Mouse (Mus musculus): Measurements from ENCODE around the gene Phf5a.

Phf5a gene

DNA sequence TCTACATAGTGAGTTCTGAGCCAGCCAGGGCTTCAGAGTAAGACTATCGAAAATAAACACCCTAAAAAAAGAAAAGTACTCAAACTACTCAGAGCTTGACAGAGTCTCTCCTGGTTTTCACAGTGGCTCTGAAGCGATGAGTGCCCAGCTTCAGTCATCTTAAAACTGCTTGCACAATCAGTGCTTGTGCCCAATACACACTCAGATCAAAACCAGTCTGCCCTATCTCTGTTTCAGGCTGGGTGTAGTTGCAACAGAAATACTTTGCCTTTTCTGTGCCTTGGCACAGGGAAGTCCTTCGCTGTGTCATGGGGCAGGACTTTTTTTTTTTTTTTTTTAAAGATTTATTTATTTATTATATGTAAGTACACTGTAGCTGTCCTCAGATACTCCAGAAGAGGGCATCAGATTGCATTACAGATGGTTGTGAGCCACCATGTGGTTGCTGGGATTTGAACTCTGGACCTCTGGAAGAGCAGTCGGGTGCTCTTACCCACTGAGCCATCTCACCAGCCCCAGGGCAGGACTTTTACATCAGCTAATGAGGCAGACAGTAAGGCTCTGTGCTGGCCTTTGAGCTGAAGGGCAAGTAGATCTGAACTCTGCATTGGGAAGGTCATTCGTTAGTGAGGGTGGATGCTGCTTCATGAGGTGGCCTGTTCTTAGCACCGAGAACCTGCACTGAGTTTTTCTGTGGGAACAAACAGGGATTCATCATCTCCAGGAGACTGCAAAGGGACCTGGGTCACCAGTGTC, 15.3 kb upstream of the Phf5a start:
- peak in 1 of 2 experiments; percentile 51 for DNase-seq (ENCODE audit: inconsistent age in 2 of 2, low spot score in 1 of 2)

GRCm38 (mm10) chr15:81885418-81885934, 13.8 kb upstream of the Phf5a start:
- DNase-seq (ENCODE audit: inconsistent age in 2 of 2, low spot score in 1 of 2): no peak

GRCm38 (mm10) chr15:81882348-81882747, 10.6 kb upstream of the Phf5a start:
- no peak for DNase-seq (ENCODE audit: inconsistent age in 2 of 2, low spot score in 1 of 2)

GRCm38 (mm10) chr15:81879531-81880401, 8.1 kb upstream of the Phf5a start:
- DNase-seq (ENCODE audit: inconsistent age in 2 of 2, low spot score in 1 of 2): peak in 1 of 2 experiments; percentile 57

GRCm38 (mm10) chr15:81872262-81873136, 788 bp upstream of the Phf5a start, which contains the start of gene Aco2:
Gene Aco2 (plus strand): TSS chr15:81872309.
- peak; percentile 99 to 100 for DNase-seq (ENCODE audit: inconsistent age in 2 of 2, low spot score in 1 of 2)

DNA sequence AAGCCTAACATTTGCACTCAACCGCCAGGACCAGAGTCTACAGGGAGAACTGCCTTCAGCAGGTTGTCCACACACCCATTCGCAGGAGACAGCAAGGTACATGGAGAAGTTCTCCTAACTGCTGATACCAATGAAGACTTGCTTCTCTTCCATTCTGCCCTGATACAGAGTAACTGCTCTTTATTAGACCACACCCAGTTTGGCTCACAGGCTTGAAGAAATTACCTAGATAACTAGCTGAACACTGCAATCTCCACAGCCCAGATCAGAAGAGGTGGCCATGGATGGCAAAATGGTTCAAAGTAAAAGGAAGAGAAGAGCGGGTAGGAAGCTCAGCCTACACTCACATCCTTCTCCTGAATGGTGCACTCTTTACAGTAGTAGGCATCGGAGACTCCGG, 1.7 kb downstream of the Phf5a start:
- DNase-seq (ENCODE audit: inconsistent age in 2 of 2, low spot score in 1 of 2): no peak

GRCm38 (mm10) chr15:81864238-81864637, 7.5 kb downstream of the Phf5a start:
- no peak for DNase-seq (ENCODE audit: inconsistent age in 2 of 2, low spot score in 1 of 2)

GRCm38 (mm10) chr15:81860471-81861135, 11.1 kb downstream of the Phf5a start:
- DNase-seq (ENCODE audit: inconsistent age in 2 of 2, low spot score in 1 of 2): peak; percentile 50 to 85

DNA sequence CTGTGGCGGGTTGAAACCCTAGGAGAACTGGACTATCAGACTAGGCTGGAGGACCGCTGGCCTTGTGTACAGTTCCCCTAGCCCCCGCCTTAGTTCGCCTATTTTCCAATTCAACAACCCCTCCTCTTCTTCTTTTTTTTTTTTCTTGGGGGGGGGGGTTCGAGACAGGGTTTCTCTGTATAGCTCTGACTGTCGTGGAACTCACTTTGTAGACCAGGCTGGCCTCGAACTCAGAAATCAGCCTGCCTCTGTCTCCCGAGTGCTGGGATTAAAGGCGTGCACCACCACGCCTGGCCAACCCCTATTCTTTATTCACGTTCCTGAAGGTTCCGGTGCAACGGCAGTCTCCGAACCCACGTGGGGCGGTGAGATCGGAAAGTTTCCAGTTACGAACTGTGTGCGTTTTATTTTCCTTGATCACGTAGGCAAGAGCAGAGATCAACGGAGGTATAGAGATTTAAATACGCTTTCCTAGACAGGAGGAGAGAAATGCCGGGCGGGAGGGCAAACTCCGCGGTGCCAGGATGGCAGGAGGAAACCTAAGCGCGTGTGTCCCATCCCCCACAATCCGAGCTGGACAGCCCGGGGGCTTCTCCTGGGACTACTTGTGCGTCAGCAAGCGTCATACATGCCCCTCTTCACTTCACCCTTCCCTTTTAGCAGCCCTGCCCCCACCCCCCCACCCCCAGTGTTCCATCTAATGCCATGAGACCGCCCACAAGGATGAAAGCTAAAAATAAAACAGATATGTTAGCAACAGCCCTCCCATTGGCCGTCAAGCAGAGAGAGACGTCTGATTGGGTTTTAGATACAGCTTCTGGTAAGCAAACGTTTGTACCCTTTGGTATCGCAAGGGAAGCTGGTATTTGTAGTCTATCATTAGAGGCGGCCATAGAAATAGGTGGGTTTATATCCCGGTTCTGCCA, 12.1 kb downstream of the Phf5a start:
- DNase-seq (ENCODE audit: inconsistent age in 2 of 2, low spot score in 1 of 2): peak; percentile 88 to 96

- DNase-seq (ENCODE audit: inconsistent age in 2 of 2, low spot score in 1 of 2): peak; percentile 82 to 94
Observed at GRCm38 (mm10) chr15:81858517-81859329, 13.0 kb downstream of the Phf5a start, which contains the start of gene Tob2. Gene Tob2 (minus strand): TSS chr15:81858796.

GRCm38 (mm10) chr15:81858138-81858516, 13.6 kb downstream of the Phf5a start:
- peak; percentile 95 to 99 for DNase-seq (ENCODE audit: inconsistent age in 2 of 2, low spot score in 1 of 2)

GRCm38 (mm10) chr15:81857724-81858116, 14.0 kb downstream of the Phf5a start:
- DNase-seq (ENCODE audit: inconsistent age in 2 of 2, low spot score in 1 of 2): no peak

GRCm38 (mm10) chr15:81856938-81857723, 14.6 kb downstream of the Phf5a start:
- peak; percentile 47 to 85 for DNase-seq (ENCODE audit: inconsistent age in 2 of 2, low spot score in 1 of 2)

DNA sequence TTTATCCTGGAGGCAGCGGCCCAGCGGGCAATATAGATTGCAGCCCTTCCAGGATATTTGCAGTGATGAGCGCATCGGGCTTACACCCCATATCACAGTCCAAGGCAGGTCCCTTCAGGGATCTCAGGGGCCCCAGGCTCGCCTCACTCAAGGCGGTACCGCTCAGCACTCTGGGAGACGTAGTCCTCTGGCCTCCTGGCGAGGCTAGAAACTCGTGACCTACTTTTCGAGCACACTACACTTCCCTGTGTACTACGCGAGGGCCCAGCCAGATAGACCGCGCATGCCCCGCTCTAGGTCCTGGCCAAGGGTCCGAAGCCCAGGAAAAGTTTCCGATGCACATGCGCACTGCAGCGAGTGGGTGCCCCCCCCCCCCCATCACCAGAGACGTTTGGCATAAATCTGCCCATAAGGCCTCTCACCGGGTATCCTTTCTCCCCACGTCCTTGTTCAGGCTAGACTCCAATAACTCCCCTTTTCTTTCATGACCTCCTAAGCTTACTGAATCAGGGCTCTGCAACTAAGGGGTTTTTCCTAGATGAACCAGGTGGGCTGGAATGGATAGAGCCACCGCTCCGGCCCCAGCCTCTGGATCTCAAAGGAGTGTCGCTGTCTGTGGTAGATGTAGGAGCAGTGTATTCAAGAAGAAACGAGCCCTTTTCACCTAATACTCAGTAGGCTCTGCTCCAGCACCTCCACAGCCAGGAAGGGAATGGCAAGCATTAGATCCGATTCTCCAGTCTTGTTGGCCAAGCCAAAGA, 15.5 kb downstream of the Phf5a start:
- DNase-seq (ENCODE audit: inconsistent age in 2 of 2, low spot score in 1 of 2): peak; percentile 92 to 95

DNA sequence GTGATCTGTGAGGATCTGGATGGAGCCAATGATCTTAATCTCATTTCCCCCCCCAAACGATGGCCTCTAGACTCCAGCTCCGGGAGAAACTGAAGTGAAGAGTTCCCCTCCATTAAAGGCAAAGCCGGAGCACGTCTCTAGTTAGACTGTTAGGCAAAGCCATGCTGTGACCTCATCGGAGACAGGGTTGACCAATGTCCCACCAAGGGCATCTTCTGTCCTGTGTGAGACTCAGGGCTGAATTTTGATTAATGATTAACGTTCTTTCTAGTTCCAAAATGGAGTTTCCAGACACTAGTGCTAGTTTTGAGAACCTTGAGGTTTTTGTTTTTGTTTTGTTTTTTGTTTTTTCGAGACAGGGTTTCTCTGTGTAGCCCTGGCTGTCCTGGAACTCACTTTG, 18.6 kb downstream of the Phf5a start:
- DNase-seq (ENCODE audit: inconsistent age in 2 of 2, low spot score in 1 of 2): peak; percentile 53 to 86

- DNase-seq (ENCODE audit: inconsistent age in 2 of 2, low spot score in 1 of 2): peak; percentile 73 to 87
Observed at GRCm38 (mm10) chr15:81852411-81853000, 19.2 kb downstream of the Phf5a start.

Data from adrenal gland, adult (tissue).